ENCODE assay signal across 9 mouse cellular contexts in the genomic region with DNA sequence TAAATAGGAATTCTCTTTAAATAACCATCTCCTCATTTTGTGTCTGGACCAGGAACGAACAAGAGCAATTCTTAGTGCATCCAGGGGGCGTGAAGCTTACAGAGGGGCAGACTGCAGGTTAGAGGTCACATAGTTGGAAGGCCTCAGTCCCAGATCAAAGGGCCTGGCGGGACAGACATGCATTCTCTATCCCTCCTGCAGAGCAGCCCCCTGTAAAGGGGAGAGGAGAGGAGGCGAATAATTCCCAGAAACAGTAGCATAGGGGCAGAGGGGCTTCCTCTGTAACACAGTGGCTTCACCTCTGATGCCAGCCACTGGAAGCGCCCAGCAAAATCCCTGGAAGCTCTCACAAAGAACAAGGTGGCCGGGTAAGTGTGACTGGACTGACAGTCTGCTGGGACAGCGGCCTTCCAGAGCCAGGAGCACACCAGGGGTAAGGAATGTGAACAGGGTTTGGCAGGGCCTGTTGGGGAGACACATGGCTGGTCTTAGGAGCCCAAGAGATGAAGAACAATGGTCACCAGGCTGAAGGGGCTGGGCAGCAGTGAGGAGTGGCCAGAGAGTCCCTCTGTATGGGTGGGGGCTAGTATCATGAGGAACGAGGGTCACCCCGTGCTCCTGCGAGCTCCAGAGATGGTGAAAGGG. TPM values are rescaled to one million over a fixed set of nuclear protein-coding genes. Genes with fewer than 3 reads are reported as not detected.
A peak's percentile ranks its signal among the peaks of the same experiment; 100 is the strongest.
DNase-seq lines count a peak whose midpoint lies in the region; ATAC-seq and TF ChIP-seq lines count a peak whose summit lies in the region.
"Had no signal": no experiment of that assay in that cellular context is flagged by ENCODE, and none has a peak within 500 bp of the region (broad histone marks: within the 10 kb centered on the region; RNA-seq: fewer than 3 reads in every experiment).

No protein-coding gene starts in this region.

- no peak for TF ChIP-seq CTCF in MEL (IDR thresholded peaks at IDR 0.05 in 2 of 3, conservative IDR thresholded peaks at IDR 0.05 in 1 of 3; ENCODE audit: control insufficient read depth in 1 of 3, insufficient read depth in 1 of 3, low read depth in 2 of 3, low read length in 3 of 3, poor library complexity in 1 of 3, severe bottlenecking in 1 of 3)

- TF ChIP-seq POLR2A in MEL (IDR thresholded peaks at IDR 0.05; ENCODE audit: control insufficient read depth in 1 of 2, insufficient read depth in 1 of 2, low read depth in 1 of 2, low read length in 2 of 2, poor library complexity in 1 of 2): no peak; a peak in 2 of 4 replicates

- no peak overlapping the region for H3K4me2 ChIP-seq in hindbrain, embryonic 16.5 days (ENCODE audit: low read length)

- TF ChIP-seq EP300 in MEL (IDR thresholded peaks at IDR 0.05; ENCODE audit: low read depth in 1 of 2, low read length in 2 of 2): no peak

- peak; percentile 66 for DNase-seq in hindbrain, embryonic 10.5 days (ENCODE audit: low spot score)
- DNase-seq in MEL (ENCODE audit: low read depth, low spot score) (no peak), adipocyte (ENCODE audit: low spot score) (no peak)
- DNase-seq in embryo, embryonic 10.5 days (ENCODE audit: low spot score): peak; percentile 79
- no peak for DNase-seq in frontal cortex, postnatal 25 days (ENCODE audit: low spot score in 2 of 2)
- DNase-seq: kidney, adult 8-10 months had no signal

- no peaks in the 10 kb centered on the region for H3K9me3 ChIP-seq in hindbrain, embryonic 10.5 days
- no peaks in the 10 kb centered on the region for H3K9me3 ChIP-seq in hindbrain, embryonic 16.5 days (ENCODE audit: control insufficient read depth, low read length)
- H3K9me3 ChIP-seq in MEL (replicated peaks; ENCODE audit: insufficient read depth, low read length): no peaks in the 10 kb centered on the region

- ATAC-seq in hindbrain, embryonic 16.5 days: no peak
- ATAC-seq in frontal cortex, adult (ENCODE audit: low TSS enrichment): no peak

- H3K79me2 ChIP-seq in MEL (ENCODE audit: control insufficient read depth, insufficient read depth, low read length, poor library complexity) (peaks cover 21% of the 10 kb centered on the region), macrophage (ENCODE audit: inconsistent target) (peaks cover 42% of the 10 kb centered on the region)

- no peak for TF ChIP-seq RAD21 in MEL (IDR thresholded peaks at IDR 0.05; ENCODE audit: low read depth, low read length)

- H3K9ac ChIP-seq in hindbrain, embryonic 16.5 days (ENCODE audit: low read depth, low read length): no peak overlapping the region
- H3K9ac ChIP-seq in MEL (ENCODE audit: control insufficient read depth, low read depth, low read length, poor library complexity, severe bottlenecking): peak overlapping the region; percentile 30

- peaks cover 75% of the 10 kb centered on the region for H3K4me1 ChIP-seq in hindbrain, embryonic 10.5 days (replicated peaks)
- peaks cover 7% of the 10 kb centered on the region for H3K4me1 ChIP-seq in hindbrain, embryonic 16.5 days (ENCODE audit: control insufficient read depth, insufficient read depth, low read depth, low read length)
- peaks cover 11 to 24% of the 10 kb centered on the region in 2 experiments for H3K4me1 ChIP-seq in MEL (ENCODE audit: control insufficient read depth in 1 of 2, insufficient read depth in 2 of 2, low read length in 2 of 2)

- 16% methylated on average over 10 of the region's 10 CpGs for WGBS in hindbrain, embryonic 10.5 days
- WGBS in hindbrain, embryonic 16.5 days: 22% methylated on average over 10 of the region's 10 CpGs
- 72% methylated on average over 10 of the region's 10 CpGs for WGBS in macrophage (ENCODE audit: missing documents)

- H3K27ac ChIP-seq in hindbrain, embryonic 10.5 days: peak overlapping the region; percentile 88
- H3K27ac ChIP-seq in hindbrain, embryonic 16.5 days (ENCODE audit: low read depth, low read length): no peak overlapping the region; the same call in 1 of the 2 replicates
- H3K27ac ChIP-seq in MEL (ENCODE audit: control insufficient read depth, low read depth, low read length): peak overlapping the region; percentile 41
- H3K27ac ChIP-seq in macrophage: peak overlapping the region; percentile 84

- H3K36me3 ChIP-seq in hindbrain, embryonic 10.5 days: peaks cover 52% of the 10 kb centered on the region
- H3K36me3 ChIP-seq in hindbrain, embryonic 16.5 days (ENCODE audit: control insufficient read depth, insufficient read depth, low read length): peaks cover 33% of the 10 kb centered on the region
- H3K36me3 ChIP-seq in MEL (ENCODE audit: control insufficient read depth in 1 of 2, insufficient read depth in 2 of 2, low read length in 2 of 2): peaks cover 0 to 20% of the 10 kb centered on the region in 2 experiments; a peak in 2 of 4 replicates
- H3K36me3 ChIP-seq in macrophage (ENCODE audit: inconsistent target): peaks cover 48% of the 10 kb centered on the region

- H3K4me3 ChIP-seq in hindbrain, embryonic 10.5 days: peak overlapping the region; percentile 49
- no peak overlapping the region for H3K4me3 ChIP-seq in hindbrain, embryonic 16.5 days (ENCODE audit: low read length)
- H3K4me3 ChIP-seq in MEL (ENCODE audit: control insufficient read depth in 1 of 2, insufficient read depth in 1 of 2, low read depth in 2 of 2, low read length in 2 of 2) (peak overlapping the region in 1 of 2 experiments; percentile 8; a peak in 1 of 4 replicates), macrophage (ENCODE audit: inconsistent target) (no peak overlapping the region)

- H3K27me3 ChIP-seq in hindbrain, embryonic 10.5 days (ENCODE audit: insufficient read depth, poor library complexity, severe bottlenecking): no peaks in the 10 kb centered on the region; the same call in 1 of the 2 replicates
- no peaks in the 10 kb centered on the region for H3K27me3 ChIP-seq in hindbrain, embryonic 16.5 days (replicated peaks; ENCODE audit: control insufficient read depth, insufficient read depth, low read length)
- no peaks in the 10 kb centered on the region for H3K27me3 ChIP-seq in MEL (ENCODE audit: control insufficient read depth in 1 of 2, insufficient read depth in 2 of 2, low read length in 2 of 2)

RNA-seq across cellular contexts. Expression of gene Unc13d, which starts 1.0 kb away (rescaled TPM):
- 3.1 and 4.5 TPM in 2 replicates for polyA plus RNA-seq in hindbrain, embryonic 10.5 days (2016; fragmentation: Nextera tagmentation; extraction: Ambion mirVana)
- polyA plus RNA-seq in hindbrain, embryonic 16.5 days (2015; fragmentation: Nextera tagmentation; extraction: Ambion mirVana): 0.69 and 0.80 TPM in 2 replicates
- total RNA-seq in MEL (2012; rRNA removed): 146 and 176 TPM in 2 replicates
- polyA plus RNA-seq in MEL (2012; ENCODE audit: insufficient read depth in 1 of 2, insufficient read length in 2 of 2, low read depth in 1 of 2, low replicate concordance in 2 of 2, missing spikeins in 1 of 2): 100 to 1,000 TPM in 1 of 2 experiments, not detected in 1; 115 TPM
- 100 to 1,000 TPM in 2 of 26 experiments, 10 to 100 TPM in 24; 14.8 to 119 (median 60.6) TPM for total RNA-seq in macrophage (2018; cell fraction: chromatin; rRNA removed)
- 10 to 100 TPM; 15.6 to 40.0 (median 25.6) TPM for total RNA-seq in macrophage (2018; cell fraction: cytosol; rRNA removed)
- 10 to 100 TPM; 11.9 to 57.1 (median 36.5) TPM for total RNA-seq in macrophage (2018; cell fraction: nucleus; rRNA removed)
- 10.9 to 18.9 TPM (median 16.8 TPM) in 3 replicates for polyA plus RNA-seq in macrophage (2018)

RNA-seq across cellular contexts. Expression of gene Wbp2, which starts 8.0 kb away (rescaled TPM):
- polyA plus RNA-seq in hindbrain, embryonic 10.5 days (2016; fragmentation: Nextera tagmentation; extraction: Ambion mirVana): 98.1 and 128 TPM in 2 replicates
- polyA plus RNA-seq in hindbrain, embryonic 16.5 days (2015; fragmentation: Nextera tagmentation; extraction: Ambion mirVana): 183 and 225 TPM in 2 replicates
- 16.5 and 19.4 TPM in 2 replicates for total RNA-seq in MEL (2012; rRNA removed)
- polyA plus RNA-seq in MEL (2012; ENCODE audit: insufficient read depth in 1 of 2, insufficient read length in 2 of 2, low read depth in 1 of 2, low replicate concordance in 2 of 2, missing spikeins in 1 of 2) (10 to 100 TPM in 1 of 2 experiments, not detected in 1; 75.8 TPM), macrophage (2018) (130 to 281 TPM (median 182 TPM) in 3 replicates)
- total RNA-seq in macrophage (2018; cell fraction: chromatin; rRNA removed): 100 to 1,000 TPM in 13 of 26 experiments, 10 to 100 TPM in 13; 53.7 to 185 (median 99.5) TPM
- total RNA-seq in macrophage (2018; cell fraction: cytosol; rRNA removed): 100 to 1,000 TPM; 161 to 213 (median 185) TPM
- 100 to 1,000 TPM in 5 of 26 experiments, 10 to 100 TPM in 21; 59.6 to 160 (median 91.9) TPM for total RNA-seq in macrophage (2018; cell fraction: nucleus; rRNA removed)

RNA-seq across cellular contexts. Expression of gene Trim47, which starts 48.2 kb away (rescaled TPM):
- 3.1 and 4.3 TPM in 2 replicates for polyA plus RNA-seq in hindbrain, embryonic 10.5 days (2016; fragmentation: Nextera tagmentation; extraction: Ambion mirVana)
- polyA plus RNA-seq in hindbrain, embryonic 16.5 days (2015; fragmentation: Nextera tagmentation; extraction: Ambion mirVana): 13.5 and 14.5 TPM in 2 replicates
- 3.6 and 6.7 TPM in 2 replicates for total RNA-seq in MEL (2012; rRNA removed)
- polyA plus RNA-seq in MEL (2012; ENCODE audit: insufficient read depth in 1 of 2, insufficient read length in 2 of 2, low read depth in 1 of 2, low replicate concordance in 2 of 2, missing spikeins in 1 of 2) (1 to 10 TPM in 1 of 2 experiments, not detected in 1; 5.6 TPM), macrophage (2018) (9.4 to 36.9 TPM (median 26.2 TPM) in 3 replicates)
- total RNA-seq in macrophage (2018; cell fraction: chromatin; rRNA removed): 10 to 100 TPM in 11 of 26 experiments, 1 to 10 TPM in 15; 1.1 to 35.8 (median 9.0) TPM
- 10 to 100 TPM in 13 of 26 experiments, 1 to 10 TPM in 13; 3.1 to 35.0 (median 9.6) TPM for total RNA-seq in macrophage (2018; cell fraction: cytosol; rRNA removed)
- total RNA-seq in macrophage (2018; cell fraction: nucleus; rRNA removed): 10 to 100 TPM in 10 of 26 experiments, 1 to 10 TPM in 16; 1.6 to 45.0 (median 8.9) TPM

RNA-seq across cellular contexts. Expression of gene Unk, which starts 48.7 kb away (rescaled TPM):
- polyA plus RNA-seq in hindbrain, embryonic 10.5 days (2016; fragmentation: Nextera tagmentation; extraction: Ambion mirVana): 47.7 and 51.3 TPM in 2 replicates
- 30.1 and 37.6 TPM in 2 replicates for polyA plus RNA-seq in hindbrain, embryonic 16.5 days (2015; fragmentation: Nextera tagmentation; extraction: Ambion mirVana)
- 21.7 and 24.0 TPM in 2 replicates for total RNA-seq in MEL (2012; rRNA removed)
- polyA plus RNA-seq in MEL (2012; ENCODE audit: insufficient read depth in 1 of 2, insufficient read length in 2 of 2, low read depth in 1 of 2, low replicate concordance in 2 of 2, missing spikeins in 1 of 2): 10 to 100 TPM in 1 of 2 experiments, not detected in 1; 42.3 TPM
- 100 to 1,000 TPM in 17 of 26 experiments, 10 to 100 TPM in 9; 40.7 to 159 (median 109) TPM for total RNA-seq in macrophage (2018; cell fraction: chromatin; rRNA removed)
- 10 to 100 TPM in 23 of 26 experiments, 1 to 10 TPM in 3; 6.1 to 21.7 (median 15.6) TPM for total RNA-seq in macrophage (2018; cell fraction: cytosol; rRNA removed)
- total RNA-seq in macrophage (2018; cell fraction: nucleus; rRNA removed): 100 to 1,000 TPM in 1 of 26 experiments, 10 to 100 TPM in 25; 31.9 to 100 (median 64.9) TPM
- 12.2 to 20.0 TPM (median 19.4 TPM) in 3 replicates for polyA plus RNA-seq in macrophage (2018)

RNA-seq across cellular contexts. Expression of gene H3f3b, which starts 51.0 kb away (rescaled TPM):
- polyA plus RNA-seq in hindbrain, embryonic 10.5 days (2016; fragmentation: Nextera tagmentation; extraction: Ambion mirVana): 1,623 and 1,834 TPM in 2 replicates
- polyA plus RNA-seq in hindbrain, embryonic 16.5 days (2015; fragmentation: Nextera tagmentation; extraction: Ambion mirVana): 1,585 and 1,603 TPM in 2 replicates
- total RNA-seq in MEL (2012; rRNA removed): 451 and 498 TPM in 2 replicates
- polyA plus RNA-seq in MEL (2012; ENCODE audit: insufficient read depth in 1 of 2, insufficient read length in 2 of 2, low read depth in 1 of 2, low replicate concordance in 2 of 2, missing spikeins in 1 of 2) (100 to 1,000 TPM in 1 of 2 experiments, 10 to 100 TPM in 1; 96.6 to 767 TPM), macrophage (2018) (470 to 740 TPM (median 693 TPM) in 3 replicates)
- total RNA-seq in macrophage (2018; cell fraction: chromatin; rRNA removed): 1,000 to 10,000 TPM in 6 of 26 experiments, 100 to 1,000 TPM in 20; 278 to 1,753 (median 620) TPM
- total RNA-seq in macrophage (2018; cell fraction: cytosol; rRNA removed): 1,000 to 10,000 TPM in 10 of 26 experiments, 100 to 1,000 TPM in 16; 554 to 1,427 (median 908) TPM
- 1,000 to 10,000 TPM in 14 of 26 experiments, 100 to 1,000 TPM in 12; 418 to 2,195 (median 1,050) TPM for total RNA-seq in macrophage (2018; cell fraction: nucleus; rRNA removed)

Comparison
In these comparisons a context has a peak if more than half of its experiments do, and no peak if none do; other contexts are left out.
1. DNase-seq: peak in hindbrain, embryonic 10.5 days (single experiment) and embryo, embryonic 10.5 days (single experiment); none in MEL (single experiment), frontal cortex, postnatal 25 days (0 of 2) and adipocyte (single experiment).